Mouse (Mus musculus) MN1 (cell line): ENCODE data around the gene Gsdma3.
"Not testable (repeated sequence)": the region's sequence is repeated elsewhere in the genome, so short reads cannot be mapped to it uniquely, and the experiment has no call there.

Experiments used
- DNase-seq: peaks from one replicate; pipeline ENCODE4 v3.0.0-alpha.2; 2016; ENCODE audit warnings: low spot score

Gene Gsdma3

GRCm38 (mm10) chr11:98671284-98671815 is 45.2 kb downstream of the Gsdma3 start:
- no peak for DNase-seq

GRCm38 (mm10) chr11:98671857-98672256 is 45.7 kb downstream of the Gsdma3 start:
- peak; percentile 49 for DNase-seq

- DNase-seq, result no peak
These were observed 46.3 kb downstream of the Gsdma3 start for GRCm38 (mm10) chr11:98672482-98672881.

- peak; percentile 60 for DNase-seq
These were observed 47.0 kb downstream of the Gsdma3 start for GRCm38 (mm10) chr11:98673136-98673535.

GRCm38 (mm10) chr11:98675829-98676363 is 49.7 kb downstream of the Gsdma3 start:
- no peak for DNase-seq

- no peak for DNase-seq
These were observed 53.9 kb downstream of the Gsdma3 start for GRCm38 (mm10) chr11:98680023-98680422.

- DNase-seq, result not testable (repeated sequence)
These were observed 54.4 kb downstream of the Gsdma3 start for GRCm38 (mm10) chr11:98680595-98680994.

- DNase-seq, result no peak
These were observed 55.0 kb downstream of the Gsdma3 start for GRCm38 (mm10) chr11:98681186-98681585.

- DNase-seq, result peak; percentile 98
These were observed 55.9 kb downstream of the Gsdma3 start, which contains the start of gene Psmd3 for GRCm38 (mm10) chr11:98681786-98682745. TSS of gene Psmd3 (plus strand) at chr11:98682554.

- DNase-seq, result peak; percentile 40
These were observed 56.7 kb downstream of the Gsdma3 start for GRCm38 (mm10) chr11:98682811-98683210.

- no peak for DNase-seq
These were observed 59.5 kb downstream of the Gsdma3 start for GRCm38 (mm10) chr11:98685642-98686041.

GRCm38 (mm10) chr11:98686976-98687375 is 60.8 kb downstream of the Gsdma3 start:
- DNase-seq, result no peak
